ENCODE assay signal across 8 mouse cellular contexts in genomic region chr2:32629276-32629976, GRCm38 (mm10). TPM values are rescaled to one million over a fixed set of nuclear protein-coding genes. Genes with fewer than 3 reads are reported as not detected.
DNase-seq lines count a peak whose midpoint lies in the region; ATAC-seq lines count a peak whose summit lies in the region.

No protein-coding gene starts in this region.

- WGBS in forebrain, embryonic 14.5 days: 30% methylated on average over 9 of the region's 9 CpGs
- 39% methylated on average over 9 of the region's 9 CpGs for WGBS in kidney, embryonic 14.5 days

- peaks cover 30% of the 10 kb centered on the region for H3K4me1 ChIP-seq in forebrain, embryonic 14.5 days (ENCODE audit: control insufficient read depth, insufficient read depth, low read length)
- H3K4me1 ChIP-seq in kidney, embryonic 14.5 days (ENCODE audit: control insufficient read depth, insufficient read depth, low read length): peaks cover 48% of the 10 kb centered on the region

- no peak overlapping the region for H3K4me3 ChIP-seq in forebrain, embryonic 14.5 days (ENCODE audit: low read depth, low read length)
- H3K4me3 ChIP-seq in kidney, embryonic 14.5 days (ENCODE audit: low read length): no peak overlapping the region

- no peak overlapping the region; the same call in 1 of the 2 replicates for H3K27ac ChIP-seq in forebrain, embryonic 14.5 days (ENCODE audit: low read depth, low read length)
- H3K27ac ChIP-seq in kidney, embryonic 14.5 days (ENCODE audit: low read depth, low read length): no peak overlapping the region

- peak; percentile 86 for DNase-seq in layer of hippocampus, adult 9-11 months
- no peak for DNase-seq in layer of hippocampus, adult 9-10 months (ENCODE audit: low spot score)
- peak; percentile 97 for DNase-seq in R1 (ENCODE audit: low read depth, low spot score)
- DNase-seq in forebrain, embryonic 14.5 days (ENCODE audit: low spot score): peak; percentile 80
- DNase-seq in urinary bladder, postnatal 4 days (ENCODE audit: low spot score in 2 of 2): peak; percentile 58 to 77
- DNase-seq in c-Kit-positive CD71-positive TER-119-positive erythroid progenitor cells, embryonic 14.5 days (ENCODE audit: low spot score): no peak

- peak overlapping the region; percentile 32; the same call in 1 of the 2 replicates for H3K9ac ChIP-seq in forebrain, embryonic 14.5 days (ENCODE audit: low read length)
- no peak overlapping the region for H3K9ac ChIP-seq in kidney, embryonic 14.5 days (ENCODE audit: low read depth, low read length)

- no peaks in the 10 kb centered on the region for H3K9me3 ChIP-seq in forebrain, embryonic 14.5 days (replicated peaks; ENCODE audit: control insufficient read depth, low read length)
- no peaks in the 10 kb centered on the region for H3K9me3 ChIP-seq in kidney, embryonic 14.5 days (ENCODE audit: control insufficient read depth, low read length)

- H3K27me3 ChIP-seq in forebrain, embryonic 14.5 days (replicated peaks; ENCODE audit: control insufficient read depth, insufficient read depth, low read length): no peaks in the 10 kb centered on the region
- H3K27me3 ChIP-seq in kidney, embryonic 14.5 days (ENCODE audit: control insufficient read depth, insufficient read depth, low read length): no peaks in the 10 kb centered on the region

- H3K36me3 ChIP-seq in forebrain, embryonic 14.5 days (ENCODE audit: control insufficient read depth, insufficient read depth, low read length): peaks cover 9% of the 10 kb centered on the region; the same call in 1 of the 2 replicates
- no peaks in the 10 kb centered on the region for H3K36me3 ChIP-seq in kidney, embryonic 14.5 days (ENCODE audit: control insufficient read depth, insufficient read depth, low read length)

- peak; percentile 33; the same call in 1 of the 2 replicates for ATAC-seq in forebrain, embryonic 14.5 days
- peak; percentile 28; the same call in 1 of the 2 replicates for ATAC-seq in kidney, embryonic 14.5 days (ENCODE audit: low FRiP score, low TSS enrichment)
- ATAC-seq in megakaryocyte progenitor cell, adult 5-6 weeks (replicated peaks; ENCODE audit: poor library complexity): peak; percentile 45

- peak overlapping the region; percentile 26; the same call in 1 of the 2 replicates for H3K4me2 ChIP-seq in forebrain, embryonic 14.5 days (ENCODE audit: low read length)
- H3K4me2 ChIP-seq in kidney, embryonic 14.5 days (replicated peaks; ENCODE audit: low read depth, low read length): 0 out of 2 replicates have a peak overlapping the region, but pooled peaks have one; percentile 5

RNA-seq across cellular contexts. Expression of gene Ak1, which starts 7.9 kb away (rescaled TPM):
- polyA plus RNA-seq in forebrain, embryonic 14.5 days (2014; fragmentation: Nextera tagmentation; extraction: Ambion mirVana): 60.3 and 65.9 TPM in 2 replicates
- 22.1 and 25.5 TPM in 2 replicates for polyA plus RNA-seq in kidney, embryonic 14.5 days (2014; fragmentation: Nextera tagmentation; extraction: Ambion mirVana)
- total RNA-seq in megakaryocyte progenitor cell, adult 5-6 weeks (2015): 0.12 and 1.8 TPM in 2 replicates
- total RNA-seq in megakaryocyte progenitor cell, adult 5-6 weeks (2017): 0.12 and 0.14 TPM in 2 replicates

RNA-seq across cellular contexts. Expression of gene Eng, which starts 17.0 kb away (rescaled TPM):
- 15.0 and 23.1 TPM in 2 replicates for polyA plus RNA-seq in forebrain, embryonic 14.5 days (2014; fragmentation: Nextera tagmentation; extraction: Ambion mirVana)
- polyA plus RNA-seq in kidney, embryonic 14.5 days (2014; fragmentation: Nextera tagmentation; extraction: Ambion mirVana): 34.1 and 55.9 TPM in 2 replicates
- 14.7 and 15.5 TPM in 2 replicates for total RNA-seq in megakaryocyte progenitor cell, adult 5-6 weeks (2015)
- total RNA-seq in megakaryocyte progenitor cell, adult 5-6 weeks (2017): 6.9 and 8.5 TPM in 2 replicates

RNA-seq across cellular contexts. Expression of gene St6galnac6, which starts 29.9 kb away (rescaled TPM):
- polyA plus RNA-seq in forebrain, embryonic 14.5 days (2014; fragmentation: Nextera tagmentation; extraction: Ambion mirVana): 4.7 and 5.7 TPM in 2 replicates
- 7.0 and 8.7 TPM in 2 replicates for polyA plus RNA-seq in kidney, embryonic 14.5 days (2014; fragmentation: Nextera tagmentation; extraction: Ambion mirVana)
- total RNA-seq in megakaryocyte progenitor cell, adult 5-6 weeks (2015): 7.9 and 9.4 TPM in 2 replicates
- total RNA-seq in megakaryocyte progenitor cell, adult 5-6 weeks (2017): 19.0 and 24.4 TPM in 2 replicates

RNA-seq across cellular contexts. Expression of gene St6galnac4, which starts 42.5 kb away (rescaled TPM):
- polyA plus RNA-seq in forebrain, embryonic 14.5 days (2014; fragmentation: Nextera tagmentation; extraction: Ambion mirVana): 18.7 and 21.4 TPM in 2 replicates
- polyA plus RNA-seq in kidney, embryonic 14.5 days (2014; fragmentation: Nextera tagmentation; extraction: Ambion mirVana): 15.6 and 20.0 TPM in 2 replicates
- total RNA-seq in megakaryocyte progenitor cell, adult 5-6 weeks (2015): 26.2 and 33.1 TPM in 2 replicates
- 38.7 and 40.4 TPM in 2 replicates for total RNA-seq in megakaryocyte progenitor cell, adult 5-6 weeks (2017)

RNA-seq across cellular contexts. Expression of gene 9430097D07Rik, which starts 53.9 kb away (rescaled TPM):
- polyA plus RNA-seq in forebrain, embryonic 14.5 days (2014; fragmentation: Nextera tagmentation; extraction: Ambion mirVana): 0.30 and 0.61 TPM in 2 replicates
- polyA plus RNA-seq in kidney, embryonic 14.5 days (2014; fragmentation: Nextera tagmentation; extraction: Ambion mirVana): 0.14 TPM in 1 of 2 replicates, not detected in the other
- total RNA-seq in megakaryocyte progenitor cell, adult 5-6 weeks (2015): not detected in 2 replicates
- not detected in 2 replicates for total RNA-seq in megakaryocyte progenitor cell, adult 5-6 weeks (2017)

Comparison
In these comparisons a context has a peak if more than half of its experiments do, and no peak if none do; other contexts are left out.
1. DNase-seq: peak in layer of hippocampus, adult 9-11 months (single experiment), R1 (single experiment), forebrain, embryonic 14.5 days (single experiment) and urinary bladder, postnatal 4 days (2 of 2); none in layer of hippocampus, adult 9-10 months (single experiment) and c-Kit-positive CD71-positive TER-119-positive erythroid progenitor cells, embryonic 14.5 days (single experiment).
2. Peak in every context shown above with its lines, with median percentiles within 50 percentile points of each other: ATAC-seq.